Mouse (Mus musculus) CH12F3 (cell line): ENCODE measurements around the gene Polrmt.

Experiments
- in situ Hi-C: fragments of 300-500 bp; cut with MboI; formaldehyde crosslinking; loops from 2 replicates; pipeline ENCODE4 v1.14.3; 2020; ENCODE audit warnings: low sequenced_read_pairs

Gene Polrmt

GRCm38 (mm10) chr10:79743650-79744365, 2.6 kb downstream of the Polrmt start:
- in situ Hi-C loops, result no loop called here

GRCm38 (mm10) chr10:79743161-79743560, 3.2 kb downstream of the Polrmt start:
- in situ Hi-C loops, result no loop called here

DNA sequence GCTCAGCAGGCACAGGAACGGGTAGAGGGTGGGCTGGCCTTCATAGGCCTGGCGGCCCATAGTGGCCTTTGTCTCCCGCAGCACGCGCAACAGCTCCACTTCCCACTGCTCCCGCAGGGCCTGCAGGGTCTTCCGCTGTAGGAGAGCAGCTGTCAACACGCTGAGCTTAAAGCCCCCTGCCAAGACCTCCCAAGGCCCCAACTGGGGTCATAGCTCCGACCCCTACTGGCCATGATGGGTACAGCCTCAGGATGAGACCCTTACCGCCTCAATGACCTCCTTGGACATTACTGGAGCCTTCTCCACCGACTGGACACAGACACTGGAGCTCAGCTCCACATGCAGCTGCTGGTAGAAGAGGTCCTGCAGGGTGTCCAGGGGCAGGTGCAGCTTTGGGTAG, 5.5 kb downstream of the Polrmt start:
- in situ Hi-C loops, result no loop called here

DNA sequence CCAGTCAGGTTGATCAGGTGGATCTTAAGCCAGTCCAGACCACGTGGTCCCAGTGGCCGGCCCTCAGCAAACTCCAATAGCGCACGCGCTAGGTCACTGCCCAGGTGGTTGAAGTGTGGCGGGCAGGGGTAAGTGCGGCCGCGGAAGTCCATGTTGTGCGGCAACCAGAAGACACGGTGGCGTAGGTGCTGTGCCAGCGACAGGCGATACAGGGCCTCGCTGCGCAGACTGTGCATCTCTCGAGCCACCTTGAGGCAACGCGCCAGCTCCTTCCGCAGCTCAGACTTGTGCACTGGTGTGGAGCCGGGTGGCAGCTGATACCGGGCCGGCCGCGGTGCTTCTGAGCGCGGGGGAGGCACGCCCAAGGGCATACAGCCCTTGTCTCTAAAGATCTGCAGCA, 7.1 kb downstream of the Polrmt start:
- in situ Hi-C loops, result no loop called here

GRCm38 (mm10) chr10:79738259-79738658, 8.1 kb downstream of the Polrmt start:
- in situ Hi-C loops, result no loop called here

DNA sequence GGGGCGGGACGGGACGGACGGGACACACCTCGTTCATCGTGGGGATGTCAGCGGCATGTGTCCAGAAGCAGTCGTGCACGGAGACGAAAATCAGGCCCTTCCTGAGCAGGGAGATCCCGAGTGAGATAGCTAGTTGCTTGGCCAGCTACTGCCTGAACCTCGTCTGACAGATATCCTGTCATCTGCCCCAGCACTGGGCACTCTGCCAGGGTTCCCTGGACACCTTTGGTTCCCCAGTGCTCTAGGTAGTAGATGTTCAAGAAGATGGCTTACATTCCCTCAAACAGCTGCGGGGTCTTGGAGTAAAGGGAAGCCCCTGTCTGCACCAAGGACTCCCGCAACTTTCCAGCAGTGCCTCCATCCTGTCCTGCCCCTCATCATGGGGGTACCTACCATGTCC, 9.7 kb downstream of the Polrmt start:
- in situ Hi-C loops, result no loop called here

DNA sequence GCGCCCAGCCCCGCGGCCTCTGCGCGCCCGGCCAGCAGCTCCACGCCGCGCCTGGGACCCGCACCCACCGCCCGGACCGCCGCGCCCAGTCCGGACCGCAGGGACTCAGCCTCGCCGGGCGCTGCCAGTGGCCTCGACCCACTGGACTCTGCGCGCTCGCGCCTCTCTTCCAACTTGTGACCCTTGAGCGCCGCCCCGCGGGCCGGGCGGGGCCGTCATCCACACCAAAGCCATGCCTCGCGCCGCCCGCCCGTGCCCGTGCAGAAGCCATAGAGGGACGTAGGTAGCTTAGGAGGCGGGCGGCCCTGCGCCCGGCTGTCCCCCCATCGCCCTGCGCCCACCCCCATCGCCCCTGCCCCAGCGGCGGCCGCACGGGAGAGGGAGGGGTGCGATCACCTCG, 11.0 kb downstream of the Polrmt start:
- in situ Hi-C loops, result no loop called here

GRCm38 (mm10) chr10:79733847-79734246, 12.5 kb downstream of the Polrmt start:
- in situ Hi-C loops, result no loop called here

- in situ Hi-C loops, result no loop called here
Observed at GRCm38 (mm10) chr10:79732500-79732899, 13.9 kb downstream of the Polrmt start.

GRCm38 (mm10) chr10:79729357-79729965, 16.9 kb downstream of the Polrmt start:
- in situ Hi-C loops, result no loop called here

DNA sequence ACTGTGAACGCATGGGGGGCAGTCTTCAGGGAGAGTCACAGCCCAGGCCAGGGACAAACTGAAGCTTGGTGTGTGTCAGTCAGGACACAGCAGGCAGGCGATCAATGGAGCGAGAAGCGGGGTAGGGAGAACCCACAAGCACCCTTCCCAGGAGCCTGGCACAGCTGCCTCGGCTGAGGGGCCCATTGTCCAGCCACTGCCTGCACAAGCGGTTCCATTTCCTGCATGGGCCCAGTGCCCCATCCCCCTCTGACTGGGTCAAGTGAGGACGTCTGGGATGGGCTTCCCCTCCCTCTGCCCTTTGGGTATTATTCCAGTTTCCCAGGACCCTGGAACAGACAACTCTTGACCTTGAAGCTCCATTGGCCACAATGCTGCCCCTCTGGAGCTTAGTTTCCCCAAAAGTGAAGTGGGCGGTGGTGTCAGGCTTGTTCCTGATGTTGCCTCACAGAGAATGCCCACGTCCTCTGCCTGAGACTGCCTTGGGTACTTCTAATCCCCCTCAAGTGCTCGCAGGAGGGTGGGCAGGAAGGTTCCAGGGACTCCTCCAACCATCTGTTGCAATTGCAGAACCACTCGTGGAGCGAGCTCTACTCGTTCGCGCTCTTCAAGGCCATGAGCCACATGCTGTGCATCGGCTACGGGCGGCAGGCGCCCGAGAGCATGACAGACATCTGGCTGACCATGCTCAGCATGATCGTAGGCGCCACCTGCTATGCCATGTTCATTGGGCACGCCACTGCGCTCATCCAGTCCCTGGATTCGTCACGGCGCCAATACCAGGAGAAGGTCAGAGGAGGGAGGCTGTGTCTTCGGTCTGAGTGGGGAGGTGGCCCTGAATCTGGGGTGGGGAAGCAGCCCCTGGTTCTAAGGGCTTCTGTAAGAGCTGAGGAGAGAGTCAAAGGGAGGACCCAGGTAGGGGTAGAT, 17.8 kb downstream of the Polrmt start:
- in situ Hi-C loops, result no loop called here

DNA sequence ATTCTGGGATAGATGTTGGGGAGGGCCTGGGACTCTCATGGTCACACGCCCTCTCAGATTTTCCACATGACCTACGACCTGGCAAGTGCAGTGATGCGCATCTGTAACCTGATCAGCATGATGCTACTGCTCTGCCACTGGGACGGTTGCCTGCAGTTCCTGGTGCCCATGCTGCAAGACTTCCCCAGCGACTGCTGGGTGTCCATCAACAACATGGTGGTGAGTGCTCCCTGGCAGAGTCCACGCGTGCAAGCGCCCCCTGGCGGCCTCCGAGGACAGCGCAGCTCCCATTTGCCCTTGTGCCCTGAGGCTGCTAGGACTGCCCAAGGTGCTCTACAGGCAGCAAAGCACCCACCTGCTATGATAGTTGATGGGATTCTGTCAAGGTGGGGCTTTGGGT, 20.3 kb downstream of the Polrmt start:
- in situ Hi-C loops, result no loop called here

DNA sequence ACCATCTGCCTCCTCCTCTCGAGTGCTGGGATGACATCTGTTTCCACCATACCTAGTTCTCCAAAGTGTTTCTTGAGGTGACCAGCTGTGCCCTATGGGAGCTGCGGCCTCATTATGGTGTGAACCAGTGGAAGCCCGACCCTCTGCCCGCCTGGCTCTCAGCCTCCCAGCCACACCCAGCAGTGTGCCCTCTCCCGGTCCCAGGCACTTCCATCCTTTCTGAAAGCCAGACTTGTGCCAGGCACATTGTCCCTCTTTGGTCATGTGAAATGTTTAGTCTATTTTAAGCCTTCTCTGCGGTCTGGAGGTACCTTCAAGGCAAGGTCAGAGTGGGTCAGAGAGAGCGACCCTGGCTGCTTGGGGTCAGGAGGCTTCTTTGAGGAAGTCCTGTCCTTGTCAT, 22.7 kb downstream of the Polrmt start:
- in situ Hi-C loops, result no loop called here

DNA sequence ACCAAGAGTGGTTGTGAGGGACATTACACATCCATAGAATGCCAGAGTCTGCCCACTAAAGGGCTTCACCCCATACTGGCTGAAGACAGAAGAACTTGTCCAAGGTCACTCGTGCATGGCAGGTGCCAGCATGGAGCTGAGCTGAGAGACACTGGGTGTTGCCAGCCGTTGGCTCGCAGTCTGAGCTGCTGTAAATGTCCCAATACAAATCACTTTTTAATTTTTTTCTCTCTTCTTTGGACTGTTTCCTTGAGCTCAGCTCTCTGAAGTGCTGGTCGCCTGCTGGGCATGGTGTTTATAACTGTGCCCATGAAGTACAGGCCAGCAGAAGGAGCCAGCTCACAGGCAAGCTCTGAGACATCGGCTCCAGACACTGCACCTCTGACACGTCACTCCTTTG, 23.3 kb downstream of the Polrmt start:
- in situ Hi-C loops, result no loop called here

DNA sequence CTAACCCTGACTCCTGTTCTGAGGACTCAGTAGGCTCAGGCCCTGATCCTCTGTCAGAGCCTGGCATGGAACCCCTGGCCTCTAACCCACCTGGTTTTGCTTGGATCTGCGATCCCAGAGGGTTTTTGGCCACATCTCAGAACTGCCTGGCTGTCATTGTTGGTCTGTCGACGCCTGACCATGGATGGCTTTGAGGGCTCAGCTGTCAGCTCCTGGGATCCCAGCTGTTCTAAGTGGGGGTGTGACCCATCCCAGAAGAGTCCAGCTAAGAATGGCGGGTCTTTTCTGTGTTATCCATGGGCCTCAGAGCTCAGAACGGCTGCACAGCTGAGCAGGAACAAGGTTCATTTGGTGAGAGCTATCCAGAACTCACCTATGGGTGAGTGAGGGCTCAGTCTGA, 25.3 kb downstream of the Polrmt start:
- in situ Hi-C loops, result no loop called here

- in situ Hi-C loops, result no loop called here
Observed at GRCm38 (mm10) chr10:79717640-79718357, 28.6 kb downstream of the Polrmt start.

DNA sequence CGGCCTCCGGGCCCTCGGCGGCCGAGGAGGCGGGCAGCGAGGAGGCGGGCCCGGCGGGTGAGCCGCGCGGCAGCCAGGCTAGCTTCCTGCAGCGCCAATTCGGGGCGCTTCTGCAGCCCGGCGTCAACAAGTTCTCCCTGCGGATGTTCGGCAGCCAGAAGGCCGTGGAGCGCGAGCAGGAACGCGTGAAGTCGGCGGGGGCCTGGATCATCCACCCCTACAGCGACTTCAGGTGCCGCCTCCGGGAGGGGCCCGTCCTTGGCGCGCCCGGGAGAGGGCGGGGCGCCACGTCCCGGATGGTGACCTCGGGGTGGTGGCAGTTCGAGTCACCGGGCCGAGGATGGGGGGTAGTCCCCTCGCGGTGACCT, 29.4 kb downstream of the Polrmt start:
- in situ Hi-C loops, result no loop called here

DNA sequence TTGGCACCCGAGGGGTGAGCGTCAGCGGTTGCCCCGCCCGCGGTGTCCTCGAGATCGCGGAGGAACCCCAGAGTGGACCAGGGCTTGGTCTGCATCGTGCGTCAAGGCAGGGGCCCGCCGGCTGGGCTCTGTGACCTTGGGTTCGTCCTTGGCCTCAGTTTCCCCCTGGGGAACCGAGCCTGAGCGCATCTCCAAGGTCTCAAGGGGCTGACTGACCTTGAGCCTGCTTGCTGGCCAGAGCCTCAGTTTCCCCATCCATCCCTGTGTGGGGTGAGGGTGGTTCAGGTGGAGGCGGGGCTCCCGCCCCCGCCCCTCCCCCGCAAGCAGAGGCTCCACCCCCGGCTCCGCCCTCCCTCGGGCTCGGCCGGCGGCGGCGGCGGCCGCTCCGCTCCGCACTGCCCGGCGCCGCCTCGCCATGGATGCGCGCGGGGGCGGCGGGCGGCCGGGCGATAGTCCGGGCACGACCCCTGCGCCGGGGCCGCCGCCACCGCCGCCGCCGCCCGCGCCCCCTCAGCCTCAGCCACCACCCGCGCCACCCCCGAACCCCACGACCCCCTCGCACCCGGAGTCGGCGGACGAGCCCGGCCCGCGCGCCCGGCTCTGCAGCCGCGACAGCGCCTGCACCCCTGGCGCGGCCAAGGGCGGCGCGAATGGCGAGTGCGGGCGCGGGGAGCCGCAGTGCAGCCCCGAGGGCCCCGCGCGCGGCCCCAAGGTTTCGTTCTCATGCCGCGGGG, 30.0 kb downstream of the Polrmt start, which contains the start of gene Hcn2:
Hcn2 (plus strand) TSS at position 381 of the 734 bp plus-strand sequence.
- in situ Hi-C loops, result no loop called here

GRCm38 (mm10) chr10:79714996-79715395, 31.4 kb downstream of the Polrmt start:
- in situ Hi-C loops, result no loop called here

GRCm38 (mm10) chr10:79713163-79713562, 33.2 kb downstream of the Polrmt start:
- in situ Hi-C loops, result no loop called here
